Mouse (Mus musculus): ENCODE data around the gene Psmd5. TPM values are rescaled to one million over a fixed set of nuclear protein-coding genes. Genes with fewer than 3 reads are reported as not detected.

Psmd5 gene
- 7.9 and 19.2 TPM in 2 replicates for polyA plus RNA-seq (2012; rRNA removed; ENCODE audit: low replicate concordance)

GRCm38 (mm10) chr2:34874816-34875345, at the start of gene Psmd5:
Gene Psmd5 (minus strand): TSS chr2:34874968.

GRCm38 (mm10) chr2:34913218-34914068, 38.7 kb upstream of the Psmd5 start, which contains the start of gene Phf19:
Gene Phf19 (minus strand): TSS chr2:34914026.

GRCm38 (mm10) chr2:34874271-34874670, 497 bp downstream of the Psmd5 start, which contains the start of gene Cutal:
Gene Cutal (plus strand): TSS chr2:34874396.

GRCm38 (mm10) chr2:34832766-34833457, 41.9 kb downstream of the Psmd5 start, which contains the start of gene Gm34653:
Gene Gm34653 (plus strand): TSS chr2:34833007.

GRCm38 (mm10) chr2:34825827-34826459, 48.8 kb downstream of the Psmd5 start, which contains the start of gene Fbxw2:
Gene Fbxw2 (minus strand): TSS chr2:34826311.

Other genes with a start within 250 kb of the Psmd5 start
- gene Gapvd1, start 119.7 kb downstream of the Psmd5 start, polyA plus RNA-seq (2012; rRNA removed; ENCODE audit: low replicate concordance): 13.0 and 16.7 TPM in 2 replicates
- gene Hspa5, start 103.0 kb downstream of the Psmd5 start, polyA plus RNA-seq (2012; rRNA removed; ENCODE audit: low replicate concordance): 192 and 526 TPM in 2 replicates
- gene Rabepk, start 75.1 kb downstream of the Psmd5 start, polyA plus RNA-seq (2012; rRNA removed; ENCODE audit: low replicate concordance): 27.0 and 31.9 TPM in 2 replicates
- 39.4 and 47.5 TPM in 2 replicates for gene Fbxw2, start 48.7 kb downstream of the Psmd5 start, polyA plus RNA-seq (2012; rRNA removed; ENCODE audit: low replicate concordance)
- not detected in 2 replicates for gene Gm34653, start 42.0 kb downstream of the Psmd5 start, polyA plus RNA-seq (2012; rRNA removed; ENCODE audit: low replicate concordance)
- gene Cutal, start 572 bp downstream of the Psmd5 start, polyA plus RNA-seq (2012; rRNA removed; ENCODE audit: low replicate concordance): 14.7 and 27.9 TPM in 2 replicates
- gene Phf19, start 39.1 kb upstream of the Psmd5 start, polyA plus RNA-seq (2012; rRNA removed; ENCODE audit: low replicate concordance): 2.3 and 2.4 TPM in 2 replicates
- 42.6 and 50.3 TPM in 2 replicates for gene Traf1, start 86.8 kb upstream of the Psmd5 start, polyA plus RNA-seq (2012; rRNA removed; ENCODE audit: low replicate concordance)
- gene Hc, start 186.5 kb upstream of the Psmd5 start, polyA plus RNA-seq (2012; rRNA removed; ENCODE audit: low replicate concordance): 7.1 and 9.3 TPM in 2 replicates
- gene AI182371, start 226.6 kb upstream of the Psmd5 start, polyA plus RNA-seq (2012; rRNA removed; ENCODE audit: low replicate concordance): 0.20 and 0.49 TPM in 2 replicates
- gene Cntrl, start 234.5 kb upstream of the Psmd5 start, polyA plus RNA-seq (2012; rRNA removed; ENCODE audit: low replicate concordance): 12.0 and 22.3 TPM in 2 replicates